Mouse (Mus musculus) heart, adult 2 months (tissue): Measurements from ENCODE around the gene Tpra1.

Experiments used
- CTCF ChIP-seq: fragments of 200-600 bp; IDR thresholded peaks from 2 replicates; pipeline ENCODE4 v1.8.1; 2022; ENCODE audit warnings: antibody characterized with exemption, mild to moderate bottlenecking, moderate library complexity
- EP300 ChIP-seq: fragments of 200-500 bp; IDR thresholded peaks from 2 replicates; pipeline ENCODE4 v1.6.1; 2011; ENCODE audit warnings: low read depth, low read length, control low read depth; ENCODE audit not compliant: insufficient read depth
- POLR2A ChIP-seq: fragments of 200-500 bp; IDR thresholded peaks from 2 replicates; pipeline ENCODE4 v1.6.1; 2011; ENCODE audit warnings: mild to moderate bottlenecking, low read depth, low read length, control low read depth; ENCODE audit not compliant: insufficient read depth

DNA sequence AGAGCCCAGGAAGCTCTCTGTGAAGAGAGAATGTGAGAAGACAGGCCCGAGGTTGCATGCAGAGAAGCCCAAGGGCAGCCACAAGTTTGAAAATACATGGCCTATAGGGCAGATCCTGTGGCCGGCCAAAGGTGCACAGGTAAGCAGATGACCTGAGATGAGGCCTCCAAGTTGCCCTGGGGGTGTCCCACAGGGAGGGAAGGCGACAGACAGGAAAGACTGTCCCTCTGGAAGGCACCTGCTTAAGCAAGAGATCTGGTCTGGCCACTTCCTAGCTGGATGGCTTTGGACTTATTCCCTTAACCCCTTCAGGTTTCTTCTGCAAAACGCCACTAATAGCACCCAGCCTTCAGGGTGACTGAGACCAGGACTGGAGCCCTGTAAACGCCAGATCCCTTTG is 580 bp upstream of the Tpra1 start:
- no peak for TF ChIP-seq EP300
- TF ChIP-seq POLR2A, result no peak
- no peak for TF ChIP-seq CTCF
